Mouse (Mus musculus) kidney, adult 2 months (tissue): ENCODE measurements at regions not wholly inside any gene's neighbourhood (a gene's known extent, or its start where the extent isn't known, plus 50 kb on each side); places are given as distances from the start of the nearest gene placed in this dataset.

Source experiments
- CTCF ChIP-seq: fragments of 200-500 bp; conservative IDR thresholded peaks from 2 replicates; pipeline ENCODE4 v1.5.1; 2011; ENCODE audit warnings: low read depth, mild to moderate bottlenecking, control low read depth, low read length, moderate library complexity, mixed read lengths; ENCODE audit not compliant: insufficient read depth, insufficient read length
- POLR2A ChIP-seq: fragments of 200-500 bp; IDR thresholded peaks from one replicate; pipeline ENCODE4 v1.6.1; 2011; ENCODE audit warnings: low read depth, low read length, control low read depth

DNA sequence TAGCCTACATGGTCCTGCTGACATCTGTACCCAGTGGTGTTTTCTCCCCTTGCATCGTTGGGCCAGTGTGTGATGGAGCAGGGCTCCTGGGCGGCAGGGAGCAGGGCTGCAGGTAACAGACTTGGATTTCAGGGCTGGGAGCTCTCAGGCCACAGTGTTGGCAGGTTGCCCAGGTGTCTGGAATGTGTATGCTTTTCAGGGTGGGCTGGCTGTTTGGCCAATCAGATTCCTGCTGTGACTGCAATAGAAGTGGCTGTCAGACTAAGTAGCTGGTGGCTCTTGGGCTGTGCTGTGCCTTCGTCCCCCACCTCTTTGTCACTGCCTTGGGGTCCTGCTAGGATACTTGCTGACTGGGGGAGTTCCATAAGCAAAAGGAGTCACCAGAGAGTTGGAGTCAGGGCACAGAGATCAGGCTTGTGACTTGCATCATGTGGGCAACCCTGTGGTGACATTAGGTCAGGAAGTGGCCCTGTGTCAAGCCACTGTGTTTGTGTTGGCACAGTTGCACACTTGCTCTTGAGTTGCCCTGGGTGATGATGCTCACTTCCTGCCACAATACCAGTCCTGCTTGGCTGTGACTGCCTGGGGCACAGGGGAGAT, 183.1 kb downstream of the Fgf9 start:
- no peak for TF ChIP-seq CTCF
- TF ChIP-seq POLR2A: no peak
